Mouse (Mus musculus): ENCODE results near the gene Zfp212. TPM values are rescaled to one million over a fixed set of nuclear protein-coding genes. Genes with fewer than 3 reads are reported as not detected.

The Zfp212 gene
- polyA plus RNA-seq, 1 experiment from 2014 or later: 12.1 TPM

DNA sequence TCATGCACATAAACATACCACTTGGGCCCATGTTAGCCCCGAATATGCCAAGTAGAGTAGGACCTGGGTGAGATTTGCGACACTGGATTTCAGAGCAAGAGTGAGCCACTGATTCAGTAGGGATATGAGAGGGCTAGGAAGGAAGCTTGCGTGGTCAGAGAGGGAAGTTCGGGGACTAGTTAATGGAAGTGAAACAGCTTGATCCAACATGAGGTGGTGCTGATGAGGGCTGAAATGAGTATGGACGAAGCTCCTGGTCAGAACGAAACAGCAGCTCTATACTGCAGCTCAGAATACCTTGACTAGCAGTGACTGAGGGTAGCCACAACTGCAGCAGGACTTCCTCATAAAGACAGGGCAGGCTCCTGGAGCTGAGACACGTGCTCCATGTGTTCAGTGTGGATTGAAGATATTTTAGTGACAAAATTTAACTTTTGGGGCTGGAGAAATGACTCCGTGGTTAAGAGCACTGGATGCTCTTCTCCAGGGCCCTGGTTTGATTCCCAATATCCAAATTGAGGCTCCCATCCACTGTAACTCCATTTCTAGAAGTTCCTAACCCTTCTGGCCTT, 31.4 kb upstream of the Zfp212 start:
- H3K4me1 ChIP-seq (ENCODE audit: control insufficient read depth, insufficient read depth, low read length): no peaks in the 10 kb centered on the region
- H3K4me3 ChIP-seq (ENCODE audit: low read depth, low read length): no peak overlapping the region
- no peaks in the 10 kb centered on the region for H3K27me3 ChIP-seq (replicated peaks; ENCODE audit: control insufficient read depth, insufficient read depth, low read length)
- WGBS: 92% methylated on average over 8 of the region's 8 CpGs
- peaks cover 89% of the 10 kb centered on the region for H3K36me3 ChIP-seq (ENCODE audit: control insufficient read depth, insufficient read depth, low read length)
- DNase-seq (ENCODE audit: low spot score) (no peak), ATAC-seq (no peak)
- H3K9me3 ChIP-seq (replicated peaks; ENCODE audit: control insufficient read depth, low read length): no peaks in the 10 kb centered on the region
- H3K27ac ChIP-seq (ENCODE audit: low read depth, low read length): no peak overlapping the region
- H3K9ac ChIP-seq (ENCODE audit: low read length): no peak overlapping the region
- H3K4me2 ChIP-seq (ENCODE audit: low read length): no peak overlapping the region

DNA sequence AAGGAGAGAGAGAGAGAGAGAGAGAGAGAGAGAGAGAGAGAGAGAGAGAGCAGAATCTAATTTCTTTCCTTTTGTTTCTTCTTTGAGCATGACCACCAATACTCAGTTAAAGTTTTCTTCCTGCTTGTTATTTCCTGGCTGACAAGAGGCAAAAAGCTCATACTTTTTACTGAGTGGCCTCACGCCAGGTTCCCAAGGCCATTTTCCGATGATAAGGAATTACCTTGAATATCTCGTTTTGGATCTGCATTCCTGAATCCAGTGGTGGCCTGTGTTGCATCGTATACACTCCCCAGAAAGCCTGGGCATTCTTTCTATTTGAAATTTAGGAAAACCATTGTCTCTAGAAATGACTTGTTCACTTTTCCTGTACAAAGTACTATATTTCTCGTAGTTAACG, 20.9 kb upstream of the Zfp212 start:
- H3K9me3 ChIP-seq (replicated peaks; ENCODE audit: control insufficient read depth, low read length): no peaks in the 10 kb centered on the region
- DNase-seq (ENCODE audit: low spot score): no peak
- no peak overlapping the region for H3K4me3 ChIP-seq (ENCODE audit: low read depth, low read length)
- no peak overlapping the region for H3K4me2 ChIP-seq (ENCODE audit: low read length)
- peaks cover 68% of the 10 kb centered on the region for H3K36me3 ChIP-seq (ENCODE audit: control insufficient read depth, insufficient read depth, low read length)
- H3K9ac ChIP-seq (ENCODE audit: low read length): no peak overlapping the region
- no peaks in the 10 kb centered on the region for H3K27me3 ChIP-seq (replicated peaks; ENCODE audit: control insufficient read depth, insufficient read depth, low read length)
- no peak overlapping the region for H3K27ac ChIP-seq (ENCODE audit: low read depth, low read length)
- WGBS: 95% methylated on average over 6 of the region's 6 CpGs
- no peaks in the 10 kb centered on the region for H3K4me1 ChIP-seq (ENCODE audit: control insufficient read depth, insufficient read depth, low read length)
- ATAC-seq: no peak

DNA sequence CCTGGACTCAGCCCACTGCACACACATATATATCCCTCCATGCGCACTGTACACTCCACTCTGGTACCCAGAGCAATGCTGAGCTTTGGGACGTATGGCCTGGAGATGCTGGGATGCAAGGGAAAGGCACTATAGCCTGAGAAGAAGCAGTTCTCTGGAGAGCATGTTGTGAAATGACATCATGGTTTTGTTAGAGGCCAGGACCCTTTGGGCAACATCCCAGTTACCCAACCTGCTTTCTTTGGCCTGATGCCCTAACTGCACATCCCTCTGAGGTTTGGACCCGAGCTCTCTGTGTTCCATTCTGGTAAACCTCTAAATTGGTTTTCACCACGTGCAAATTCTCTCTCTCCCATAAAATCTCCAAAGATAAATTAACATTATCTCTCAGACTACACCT, 16.7 kb upstream of the Zfp212 start:
- Histone ChIP-seq H3K27me3 (replicated peaks; ENCODE audit: control insufficient read depth, insufficient read depth, low read length) (no peaks in the 10 kb centered on the region), H3K36me3 (ENCODE audit: control insufficient read depth, insufficient read depth, low read length) (peaks cover 93% of the 10 kb centered on the region), H3K9me3 (replicated peaks; ENCODE audit: control insufficient read depth, low read length) (no peaks in the 10 kb centered on the region), H3K4me2 (ENCODE audit: low read length) (no peak overlapping the region), H3K27ac (ENCODE audit: low read depth, low read length) (no peak overlapping the region), H3K4me3 (ENCODE audit: low read depth, low read length) (no peak overlapping the region), H3K9ac (ENCODE audit: low read length) (no peak overlapping the region), H3K4me1 (ENCODE audit: control insufficient read depth, insufficient read depth, low read length) (no peaks in the 10 kb centered on the region)
- ATAC-seq: no peak
- 73% methylated on average over 4 of the region's 4 CpGs for WGBS
- DNase-seq (ENCODE audit: low spot score): no peak

DNA sequence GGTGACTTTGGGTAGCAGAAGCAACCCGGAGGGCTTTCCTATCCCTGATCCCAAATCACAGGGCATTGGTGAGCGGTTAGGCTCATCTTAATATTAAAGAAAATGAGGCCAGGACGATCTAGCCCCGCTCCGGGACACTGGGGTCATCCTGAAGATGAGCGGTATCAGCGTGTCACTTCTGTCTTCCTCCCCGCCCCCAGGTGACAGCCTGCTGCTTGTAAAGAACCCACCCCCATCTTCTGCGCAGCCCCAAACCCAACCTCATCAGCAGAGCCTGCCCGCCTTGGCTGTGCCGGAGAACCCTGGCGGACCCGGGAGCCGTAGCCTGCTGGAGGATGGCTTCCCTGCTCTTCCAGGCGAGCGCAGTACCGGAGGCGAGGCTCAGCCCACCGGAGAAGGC, 15.9 kb upstream of the Zfp212 start:
- no peak overlapping the region for H3K4me3 ChIP-seq (ENCODE audit: low read depth, low read length)
- no peaks in the 10 kb centered on the region for H3K4me1 ChIP-seq (ENCODE audit: control insufficient read depth, insufficient read depth, low read length)
- 43% methylated on average over 19 of the region's 19 CpGs for WGBS
- H3K9me3 ChIP-seq (replicated peaks; ENCODE audit: control insufficient read depth, low read length): no peaks in the 10 kb centered on the region
- no peaks in the 10 kb centered on the region for H3K27me3 ChIP-seq (replicated peaks; ENCODE audit: control insufficient read depth, insufficient read depth, low read length)
- peaks cover 85% of the 10 kb centered on the region for H3K36me3 ChIP-seq (ENCODE audit: control insufficient read depth, insufficient read depth, low read length)
- ATAC-seq (0 out of 2 replicates have a peak, but pooled peaks have one; percentile 15), DNase-seq (ENCODE audit: low spot score) (no peak)
- no peak overlapping the region for H3K4me2 ChIP-seq (ENCODE audit: low read length)
- H3K9ac ChIP-seq (ENCODE audit: low read length): no peak overlapping the region
- no peak overlapping the region for H3K27ac ChIP-seq (ENCODE audit: low read depth, low read length)

DNA sequence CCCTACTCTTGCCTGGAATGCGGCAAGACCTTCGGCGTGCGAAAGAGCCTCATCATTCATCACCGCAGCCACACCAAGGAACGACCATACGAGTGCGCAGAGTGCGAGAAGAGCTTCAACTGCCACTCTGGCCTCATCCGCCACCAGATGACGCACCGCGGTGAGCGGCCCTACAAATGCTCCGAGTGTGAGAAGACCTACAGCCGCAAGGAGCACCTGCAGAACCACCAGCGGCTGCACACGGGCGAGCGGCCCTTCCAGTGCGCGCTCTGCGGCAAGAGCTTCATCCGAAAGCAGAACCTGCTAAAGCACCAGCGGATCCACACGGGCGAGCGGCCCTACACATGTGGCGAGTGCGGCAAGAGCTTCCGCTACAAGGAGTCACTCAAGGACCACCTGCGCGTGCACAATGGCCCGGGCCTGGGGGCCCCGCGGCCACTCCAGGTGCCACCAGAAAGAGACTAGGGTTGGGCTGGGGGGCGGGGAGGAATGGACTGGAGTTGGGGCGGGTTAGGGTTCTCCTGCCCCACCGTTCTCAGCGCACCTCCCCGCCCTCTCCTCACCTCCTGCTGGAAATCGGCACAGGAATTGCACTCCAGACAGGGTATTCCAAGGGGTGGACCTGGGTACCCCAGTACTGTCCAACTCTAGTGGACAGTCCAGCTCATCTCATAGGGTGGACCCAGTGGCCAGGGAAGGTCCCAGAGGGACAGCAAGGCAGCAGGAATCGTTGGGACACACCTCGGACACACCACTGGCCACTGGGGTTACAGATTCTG, 15.2 kb upstream of the Zfp212 start:
- WGBS: 50% methylated on average over 44 of the region's 44 CpGs

DNA sequence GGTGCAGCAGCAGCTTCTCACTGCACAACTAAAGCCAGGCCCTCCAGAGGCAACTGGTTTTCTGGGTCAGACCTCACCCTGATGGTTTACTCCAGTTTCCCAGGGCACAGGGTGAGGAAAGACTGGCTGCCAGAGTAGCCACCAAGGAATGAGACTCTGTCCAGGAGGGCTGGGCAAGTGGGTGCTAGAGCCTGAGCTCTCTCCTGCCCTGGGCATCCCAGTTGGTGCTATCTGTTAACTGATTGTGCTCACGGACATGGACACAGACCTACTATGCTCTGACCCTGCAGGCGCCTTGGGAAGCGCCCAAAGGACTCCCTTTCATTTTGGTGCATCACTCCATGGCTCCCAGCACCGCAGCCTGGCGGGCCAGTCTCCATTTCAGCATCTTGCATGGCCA, 13.9 kb upstream of the Zfp212 start:
- Histone ChIP-seq H3K9me3 (replicated peaks; ENCODE audit: control insufficient read depth, low read length) (no peaks in the 10 kb centered on the region), H3K9ac (ENCODE audit: low read length) (no peak overlapping the region), H3K36me3 (ENCODE audit: control insufficient read depth, insufficient read depth, low read length) (peaks cover 66% of the 10 kb centered on the region), H3K4me3 (ENCODE audit: low read depth, low read length) (no peak overlapping the region), H3K27ac (ENCODE audit: low read depth, low read length) (no peak overlapping the region), H3K4me1 (ENCODE audit: control insufficient read depth, insufficient read depth, low read length) (no peaks in the 10 kb centered on the region), H3K4me2 (ENCODE audit: low read length) (no peak overlapping the region), H3K27me3 (replicated peaks; ENCODE audit: control insufficient read depth, insufficient read depth, low read length) (no peaks in the 10 kb centered on the region)
- no peak for ATAC-seq
- WGBS: 92% methylated on average over 5 of the region's 5 CpGs
- DNase-seq (ENCODE audit: low spot score): no peak

More for the DNA sequence above, 15.2 kb upstream of the Zfp212 start:
- Histone ChIP-seq H3K27me3 (replicated peaks; ENCODE audit: control insufficient read depth, insufficient read depth, low read length) (no peaks in the 10 kb centered on the region), H3K36me3 (ENCODE audit: control insufficient read depth, insufficient read depth, low read length) (peaks cover 78% of the 10 kb centered on the region), H3K9ac (ENCODE audit: low read length) (no peak overlapping the region), H3K4me2 (ENCODE audit: low read length) (no peak overlapping the region), H3K9me3 (replicated peaks; ENCODE audit: control insufficient read depth, low read length) (no peaks in the 10 kb centered on the region), H3K4me1 (ENCODE audit: control insufficient read depth, insufficient read depth, low read length) (no peaks in the 10 kb centered on the region), H3K27ac (ENCODE audit: low read depth, low read length) (no peak overlapping the region), H3K4me3 (ENCODE audit: low read depth, low read length) (no peak overlapping the region)
- ATAC-seq (no peak), DNase-seq (ENCODE audit: low spot score) (no peak)

DNA sequence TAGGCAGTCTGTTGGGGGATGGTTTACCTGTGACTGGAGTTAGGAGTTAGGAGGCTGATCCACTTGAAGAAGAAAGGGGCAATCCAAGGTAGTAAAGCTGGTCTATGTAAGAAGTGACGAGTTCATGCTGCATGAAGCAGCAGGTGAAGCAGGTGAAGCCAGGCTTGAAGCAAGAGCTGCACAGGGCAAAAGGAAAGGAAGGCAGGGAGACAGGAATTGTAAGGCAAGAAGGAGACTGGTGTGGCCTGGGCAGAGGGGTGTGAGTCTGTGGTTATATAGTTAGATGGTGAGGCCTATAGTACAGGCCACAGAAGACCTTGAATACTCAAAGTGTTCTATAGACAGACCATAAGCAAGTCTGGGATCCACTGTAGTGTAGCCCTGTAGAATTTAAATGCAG, 11.3 kb upstream of the Zfp212 start:
- no peaks in the 10 kb centered on the region for H3K27me3 ChIP-seq (replicated peaks; ENCODE audit: control insufficient read depth, insufficient read depth, low read length)
- ATAC-seq (no peak), DNase-seq (ENCODE audit: low spot score) (no peak)
- H3K4me1 ChIP-seq (ENCODE audit: control insufficient read depth, insufficient read depth, low read length): no peaks in the 10 kb centered on the region
- 86% methylated on average over 1 of the region's 1 CpGs for WGBS
- H3K9ac ChIP-seq (ENCODE audit: low read length): no peak overlapping the region
- H3K36me3 ChIP-seq (ENCODE audit: control insufficient read depth, insufficient read depth, low read length): peaks cover 43% of the 10 kb centered on the region
- no peak overlapping the region for H3K4me2 ChIP-seq (ENCODE audit: low read length)
- H3K27ac ChIP-seq (ENCODE audit: low read depth, low read length): no peak overlapping the region
- no peak overlapping the region for H3K4me3 ChIP-seq (ENCODE audit: low read depth, low read length)
- H3K9me3 ChIP-seq (replicated peaks; ENCODE audit: control insufficient read depth, low read length): no peaks in the 10 kb centered on the region

DNA sequence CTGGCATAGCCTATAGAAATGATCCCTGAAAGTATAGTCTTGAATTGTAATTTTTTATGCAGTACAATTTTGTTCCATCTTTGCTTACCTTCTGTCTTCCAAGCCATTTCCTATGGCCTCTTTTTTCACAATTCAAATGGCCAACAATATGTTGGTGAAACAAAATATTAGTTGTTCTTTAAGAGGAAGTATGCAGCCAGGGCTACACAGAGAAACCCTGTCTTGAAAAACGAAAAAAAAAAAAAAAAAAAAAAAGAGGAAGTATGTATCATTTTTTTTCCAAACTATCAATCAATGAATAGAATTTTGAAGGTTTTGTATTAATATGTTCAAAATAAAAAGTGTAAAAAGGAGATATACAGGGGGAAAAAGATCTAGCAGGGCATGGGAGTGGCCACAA, 8.6 kb upstream of the Zfp212 start:
- H3K9me3 ChIP-seq (replicated peaks; ENCODE audit: control insufficient read depth, low read length): no peaks in the 10 kb centered on the region
- H3K9ac ChIP-seq (ENCODE audit: low read length): no peak overlapping the region
- H3K4me3 ChIP-seq (ENCODE audit: low read depth, low read length): no peak overlapping the region
- ATAC-seq (no peak), DNase-seq (ENCODE audit: low spot score) (no peak)
- H3K27me3 ChIP-seq (replicated peaks; ENCODE audit: control insufficient read depth, insufficient read depth, low read length): no peaks in the 10 kb centered on the region
- WGBS: 73% methylated on average over 1 of the region's 1 CpGs
- H3K36me3 ChIP-seq (ENCODE audit: control insufficient read depth, insufficient read depth, low read length): peaks cover 17% of the 10 kb centered on the region
- H3K27ac ChIP-seq (ENCODE audit: low read depth, low read length): no peak overlapping the region
- H3K4me1 ChIP-seq (ENCODE audit: control insufficient read depth, insufficient read depth, low read length): no peaks in the 10 kb centered on the region
- no peak overlapping the region for H3K4me2 ChIP-seq (ENCODE audit: low read length)

DNA sequence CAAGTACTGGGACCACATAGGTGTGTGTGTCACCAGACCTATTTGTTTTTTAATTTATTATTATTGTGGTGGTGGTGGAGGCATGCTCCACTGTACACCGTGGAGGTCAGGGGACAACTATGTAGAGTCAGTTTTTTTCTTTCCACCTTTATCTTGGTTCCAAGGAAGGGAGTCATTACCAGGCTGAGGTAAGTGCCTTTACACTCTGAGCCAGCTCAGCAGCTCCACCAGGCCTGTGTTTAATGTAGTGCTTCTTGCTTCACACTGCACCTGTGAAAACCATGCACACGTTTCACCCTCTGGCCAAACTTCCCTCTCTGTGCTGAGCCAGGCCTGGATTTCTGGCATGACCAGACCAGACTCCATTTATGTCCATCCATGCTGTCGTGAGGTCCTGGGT, 7.3 kb upstream of the Zfp212 start:
- Histone ChIP-seq H3K9me3 (replicated peaks; ENCODE audit: control insufficient read depth, low read length) (no peaks in the 10 kb centered on the region), H3K9ac (ENCODE audit: low read length) (no peak overlapping the region), H3K4me1 (ENCODE audit: control insufficient read depth, insufficient read depth, low read length) (no peaks in the 10 kb centered on the region), H3K27me3 (replicated peaks; ENCODE audit: control insufficient read depth, insufficient read depth, low read length) (no peaks in the 10 kb centered on the region), H3K27ac (ENCODE audit: low read depth, low read length) (no peak overlapping the region), H3K4me2 (ENCODE audit: low read length) (no peak overlapping the region), H3K36me3 (ENCODE audit: control insufficient read depth, insufficient read depth, low read length) (peaks cover 4% of the 10 kb centered on the region; the same call in 1 of the 2 replicates), H3K4me3 (ENCODE audit: low read depth, low read length) (no peak overlapping the region)
- no peak for ATAC-seq
- WGBS: 59% methylated on average over 3 of the region's 3 CpGs
- no peak for DNase-seq (ENCODE audit: low spot score)
